Mouse (Mus musculus): ENCODE measurements around the gene Vmn1r23. TPM values are rescaled to one million over a fixed set of nuclear protein-coding genes. Genes with fewer than 3 reads are reported as not detected.
"Not testable (repeated sequence)": the region's sequence is repeated elsewhere in the genome, so short reads cannot be mapped to it uniquely, and the experiment has no call there.

Gene Vmn1r23
- polyA plus RNA-seq (2015; fragmentation: Nextera tagmentation; extraction: Ambion mirVana) = not detected in 2 replicates

- no peak for ATAC-seq (ENCODE audit: low FRiP score, low read depth)
- no peaks in the 10 kb centered on the region for H3K36me3 ChIP-seq
- WGBS = 84% methylated on average over 1 of the region's 1 CpGs
These were observed at the start of gene Vmn1r23 for GRCm38 (mm10) chr6:57926738-57927137. TSS of gene Vmn1r23 (minus strand) at chr6:57926838.

GRCm38 (mm10) chr6:57961403-57961802 is 34.8 kb upstream of the Vmn1r23 start, which contains the start of gene Vmn1r24:
TSS of gene Vmn1r24 (minus strand) at chr6:57961503.
- 70% methylated on average over 1 of the region's 1 CpGs for WGBS
- not testable (repeated sequence) for H3K9me3 ChIP-seq; H3K27me3 ChIP-seq; H3K4me1 ChIP-seq; H3K27ac ChIP-seq; H3K4me2 ChIP-seq (replicated peaks); H3K36me3 ChIP-seq; H3K4me3 ChIP-seq; H3K9ac ChIP-seq; ATAC-seq (ENCODE audit: low FRiP score, low read depth)

More at GRCm38 (mm10) chr6:57926738-57927137, at the start of gene Vmn1r23:
- H3K4me3 ChIP-seq = no peak within 1 kb of the TSS
- no peaks in the 10 kb centered on the region for H3K9me3 ChIP-seq
- no peak within 1 kb of the TSS for H3K4me2 ChIP-seq (replicated peaks)
- H3K27ac ChIP-seq = no peak within 1 kb of the TSS
- H3K27me3 ChIP-seq = no peaks in the 10 kb centered on the region
- H3K9ac ChIP-seq = no peak within 1 kb of the TSS
- no peaks in the 10 kb centered on the region for H3K4me1 ChIP-seq

DNA sequence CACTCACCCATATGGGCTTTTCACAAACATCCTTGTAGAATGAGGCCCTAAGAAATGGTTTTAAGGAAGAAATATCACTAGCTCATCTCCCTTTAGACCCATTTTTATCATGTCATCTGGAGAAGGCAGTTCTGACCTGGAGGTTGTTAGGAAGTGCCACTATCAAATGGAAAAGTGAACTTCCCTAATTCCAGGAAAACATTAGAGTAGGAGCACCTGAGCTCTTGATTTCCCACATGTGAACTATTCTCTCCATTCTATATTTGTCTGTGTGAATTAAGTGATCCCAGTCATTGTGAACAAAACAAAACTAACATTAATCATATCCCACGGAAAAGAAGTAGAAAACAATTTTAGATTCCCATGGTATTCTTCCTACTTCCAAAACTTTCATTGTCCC is 18.7 kb downstream of the Vmn1r23 start, which contains the start of gene Vmn1r22:
TSS of gene Vmn1r22 (minus strand) at position 101 of the 400 bp plus-strand sequence.
- Histone ChIP-seq H3K27me3 (no peaks in the 10 kb centered on the region), H3K4me2 (replicated peaks) (no peak within 1 kb of the TSS)

More for the DNA sequence above, 18.7 kb downstream of the Vmn1r23 start, which contains the start of gene Vmn1r22:
- WGBS = 84% methylated on average over 1 of the region's 1 CpGs
- H3K36me3 ChIP-seq = no peaks in the 10 kb centered on the region
- no peak within 1 kb of the TSS for H3K27ac ChIP-seq
- H3K4me3 ChIP-seq = no peak within 1 kb of the TSS
- no peaks in the 10 kb centered on the region for H3K4me1 ChIP-seq
- no peak within 1 kb of the TSS for H3K9ac ChIP-seq
- ATAC-seq (ENCODE audit: low FRiP score, low read depth) = no peak
- H3K9me3 ChIP-seq = no peaks in the 10 kb centered on the region

Other genes with a start within 250 kb of the Vmn1r23 start
- 16.8 and 17.0 TPM in 2 replicates for gene Pyurf, start 234.8 kb downstream of the Vmn1r23 start, polyA plus RNA-seq (2015; fragmentation: Nextera tagmentation; extraction: Ambion mirVana)
- 30.8 and 32.8 TPM in 2 replicates for gene Lancl2, start 224.3 kb downstream of the Vmn1r23 start, polyA plus RNA-seq (2015; fragmentation: Nextera tagmentation; extraction: Ambion mirVana)
- gene Vopp1, start 101.7 kb downstream of the Vmn1r23 start, polyA plus RNA-seq (2015; fragmentation: Nextera tagmentation; extraction: Ambion mirVana) = 59.7 and 61.3 TPM in 2 replicates
- not detected in 2 replicates for gene Vmn1r21, start 76.5 kb downstream of the Vmn1r23 start, polyA plus RNA-seq (2015; fragmentation: Nextera tagmentation; extraction: Ambion mirVana)
- gene Vmn1r22, start 18.8 kb downstream of the Vmn1r23 start, polyA plus RNA-seq (2015; fragmentation: Nextera tagmentation; extraction: Ambion mirVana) = not detected in 2 replicates
- gene Vmn1r24, start 34.7 kb upstream of the Vmn1r23 start, polyA plus RNA-seq (2015; fragmentation: Nextera tagmentation; extraction: Ambion mirVana) = not detected in 2 replicates
- gene Vmn1r25, start 54.0 kb upstream of the Vmn1r23 start, polyA plus RNA-seq (2015; fragmentation: Nextera tagmentation; extraction: Ambion mirVana) = not detected in 2 replicates
- gene Vmn1r26, start 88.3 kb upstream of the Vmn1r23 start, polyA plus RNA-seq (2015; fragmentation: Nextera tagmentation; extraction: Ambion mirVana) = not detected in 2 replicates

All from limb, embryonic 13.5 days (tissue).